Mouse (Mus musculus): ENCODE measurements around the gene Tead4.

- no peak for TF ChIP-seq EP300 (IDR thresholded peaks at IDR 0.05; ENCODE audit: insufficient read depth, low read depth, low read length)
- no peak for TF ChIP-seq CTCF (IDR thresholded peaks at IDR 0.05; ENCODE audit: low read depth, low read length)
- no peak for TF ChIP-seq POLR2A (IDR thresholded peaks at IDR 0.05; ENCODE audit: insufficient read depth, low read length)
Observed at GRCm38 (mm10) chr6:128273507-128273906, 27.1 kb downstream of the Tead4 start.

Data from ES-Bruce4 (cell line).